Mouse (Mus musculus) layer of hippocampus, adult 2 months (tissue): Measurements from ENCODE around the gene Cacfd1. TPM values are rescaled to one million over a fixed set of nuclear protein-coding genes. Genes with fewer than 3 reads are reported as not detected.

Experiments
- DNase-seq, 2 experiments: peaks; one replicate each; pipeline ENCODE4 v3.0.0; 2022; ENCODE audit warnings: low spot score in 2 of 2
- H3K27ac ChIP-seq: fragments of 200-600 bp; 2 replicates; pipeline ENCODE4 v1.8.1; 2022
- H3K4me3 ChIP-seq: fragments of 200-600 bp; 2 replicates; pipeline ENCODE4 v1.8.1; 2022; ENCODE audit warnings: mild to moderate bottlenecking
- CTCF ChIP-seq: fragments of 200-600 bp; conservative IDR thresholded peaks from 2 replicates; pipeline ENCODE4 v1.8.1; 2022; ENCODE audit warnings: antibody characterized with exemption, mild to moderate bottlenecking, moderate library complexity
- total RNA-seq, 2 experiments: library from RNA; stranded (reverse); gene quantifications; 2 replicates each; pipeline ENCODE4 v1.2.3; 2021

Cacfd1 gene
- total RNA-seq, 2 experiments from 2014 or later: 45.0 to 47.0 TPM

GRCm38 (mm10) chr2:27067124-27067523, 57.4 kb downstream of the Cacfd1 start:
- DNase-seq: no peak
- no peak overlapping the region for H3K27ac ChIP-seq
- no peak overlapping the region for H3K4me3 ChIP-seq
- no peak for TF ChIP-seq CTCF

- 0 out of 2 replicates have a peak, but pooled peaks have one; percentile 4 for TF ChIP-seq CTCF
- Histone ChIP-seq H3K27ac (peak overlapping the region; percentile 44; the same call in 1 of the 2 replicates), H3K4me3 (no peak overlapping the region)
- DNase-seq: no peak
Observed at GRCm38 (mm10) chr2:27067996-27068395, 58.3 kb downstream of the Cacfd1 start.

GRCm38 (mm10) chr2:27069646-27070045, 59.9 kb downstream of the Cacfd1 start:
- no peak overlapping the region for H3K4me3 ChIP-seq
- peak overlapping the region; percentile 71; the same call in 1 of the 2 replicates for H3K27ac ChIP-seq
- DNase-seq: no peak
- no peak; the same call in 1 of the 2 replicates for TF ChIP-seq CTCF

- Histone ChIP-seq H3K4me3 (no peak overlapping the region), H3K27ac (peak overlapping the region; percentile 71)
- no peak for DNase-seq
- TF ChIP-seq CTCF: no peak
Observed at GRCm38 (mm10) chr2:27070247-27070813, 60.6 kb downstream of the Cacfd1 start.

Other genes with a start within 250 kb of the Cacfd1 start
- not detected for gene Abo, start 144.9 kb upstream of the Cacfd1 start, total RNA-seq
- gene Surf6, start 107.0 kb upstream of the Cacfd1 start, total RNA-seq: 10 to 100 TPM; 24.3 to 27.6 TPM
- gene Med22, start 99.2 kb upstream of the Cacfd1 start, total RNA-seq: 10 to 100 TPM; 44.6 to 46.5 TPM
- 100 to 1,000 TPM; 245 to 261 TPM for gene Rpl7a, start 99.2 kb upstream of the Cacfd1 start, total RNA-seq
- 10 to 100 TPM; 35.9 to 36.9 TPM for gene Surf2, start 93.6 kb upstream of the Cacfd1 start, total RNA-seq
- gene Surf1, start 93.4 kb upstream of the Cacfd1 start, total RNA-seq: 100 to 1,000 TPM in 1 of 2 experiments, 10 to 100 TPM in 1; 96.7 to 101 TPM
- gene Surf4, start 76.0 kb upstream of the Cacfd1 start, total RNA-seq: 10 to 100 TPM; 51.9 to 55.2 TPM
- gene Stkld1, start 75.9 kb upstream of the Cacfd1 start, total RNA-seq: under 1 TPM in 1 of 2 experiments, not detected in 1; 0.27 TPM
- 10 to 100 TPM; 57.4 to 62.2 TPM for gene Rexo4, start 45.5 kb upstream of the Cacfd1 start, total RNA-seq
- 1 to 10 TPM in 1 of 2 experiments, under 1 TPM in 1; 0.90 to 1.1 TPM for gene Adamts13, start 36.5 kb upstream of the Cacfd1 start, total RNA-seq
- gene Slc2a6, start 18.1 kb downstream of the Cacfd1 start, total RNA-seq: 10 to 100 TPM; 38.4 to 42.3 TPM
- gene Mymk, start 62.3 kb downstream of the Cacfd1 start, total RNA-seq: under 1 TPM; 0.51 to 0.71 TPM
- gene Adamtsl2, start 69.5 kb downstream of the Cacfd1 start, total RNA-seq: 10 to 100 TPM; 12.8 to 18.1 TPM
- 100 to 1,000 TPM; 132 to 144 TPM for gene Fam163b, start 132.6 kb downstream of the Cacfd1 start, total RNA-seq
- 1 to 10 TPM in 1 of 2 experiments, under 1 TPM in 1; 0.46 to 1.4 TPM for gene Dbh, start 155.3 kb downstream of the Cacfd1 start, total RNA-seq
- gene Sardh, start 238.4 kb downstream of the Cacfd1 start, total RNA-seq: 1 to 10 TPM; 5.3 to 6.3 TPM